Mouse (Mus musculus) erythroblast, embryonic 14.5 days (primary cell): Measurements from ENCODE around the gene Milr1. TPM values are rescaled to one million over a fixed set of nuclear protein-coding genes. Genes with fewer than 3 reads are reported as not detected.

Experiments used
- H3K27me3 ChIP-seq: 2 replicates; pipeline ENCODE4 v1.6.1; 2012; ENCODE audit warnings: inconsistent platforms; ENCODE audit not compliant: control insufficient read depth
- H3K36me3 ChIP-seq: 2 replicates; pipeline ENCODE4 v1.6.1; 2012; ENCODE audit warnings: mild to moderate bottlenecking, inconsistent platforms; ENCODE audit not compliant: control insufficient read depth
- H3K4me1 ChIP-seq: 2 replicates; pipeline ENCODE4 v1.6.1; 2012; ENCODE audit warnings: inconsistent platforms; ENCODE audit not compliant: control insufficient read depth
- H3K4me3 ChIP-seq: replicated peaks from 2 replicates; pipeline ENCODE3; 2012; ENCODE audit warnings: moderate library complexity, mild to moderate bottlenecking, inconsistent platforms
- H3K9me3 ChIP-seq: 2 replicates; pipeline ENCODE4 v1.6.1; 2012; ENCODE audit warnings: low read length, inconsistent platforms, mixed read lengths; ENCODE audit not compliant: control insufficient read depth
- GATA1 ChIP-seq: IDR thresholded peaks from 2 replicates; pipeline ENCODE4 v1.6.1; 2012; ENCODE audit warnings: low read length, inconsistent platforms, mixed read lengths
- TAL1 ChIP-seq: IDR thresholded peaks from 3 replicates; pipeline ENCODE4 v1.6.1; 2012; ENCODE audit warnings: low read length, inconsistent platforms, mixed read lengths
- polyA plus RNA-seq: library from polyadenylated mRNA; stranded (reverse); fragments of >175 nt; gene quantifications from 2 replicates; pipeline ENCODE4 v1.2.3, GENCODE M21; 2012

The Milr1 gene
- polyA plus RNA-seq, 1 experiment, result not detected

DNA sequence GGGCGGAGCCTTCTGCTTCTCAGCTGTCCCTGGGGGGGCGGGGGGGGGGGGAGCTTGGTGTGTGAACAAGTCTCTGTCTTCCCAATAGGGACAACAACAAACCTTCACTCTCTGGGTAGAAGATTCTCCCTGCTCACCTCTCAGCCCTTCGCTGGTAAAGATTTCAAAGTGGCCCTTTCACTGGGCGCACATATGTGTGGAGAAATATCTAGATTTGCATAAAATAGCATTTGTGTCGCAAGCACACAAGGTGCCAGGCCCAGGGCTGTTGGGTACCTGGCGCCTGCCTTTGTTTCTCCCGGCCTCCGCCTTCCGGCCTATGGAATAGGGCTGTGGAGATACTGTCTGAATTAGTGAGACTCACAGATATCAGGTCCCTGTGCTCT, 11.8 kb downstream of the Milr1 start:
- Histone ChIP-seq H3K36me3 (peaks cover 25% of the 10 kb centered on the region), H3K4me3 (no peak overlapping the region), H3K4me1 (peaks cover 3% of the 10 kb centered on the region; the same call in 1 of the 2 replicates), H3K9me3 (peaks cover 4% of the 10 kb centered on the region), H3K27me3 (no peaks in the 10 kb centered on the region)
- TF ChIP-seq GATA1, result no peak
- no peak for TF ChIP-seq TAL1

DNA sequence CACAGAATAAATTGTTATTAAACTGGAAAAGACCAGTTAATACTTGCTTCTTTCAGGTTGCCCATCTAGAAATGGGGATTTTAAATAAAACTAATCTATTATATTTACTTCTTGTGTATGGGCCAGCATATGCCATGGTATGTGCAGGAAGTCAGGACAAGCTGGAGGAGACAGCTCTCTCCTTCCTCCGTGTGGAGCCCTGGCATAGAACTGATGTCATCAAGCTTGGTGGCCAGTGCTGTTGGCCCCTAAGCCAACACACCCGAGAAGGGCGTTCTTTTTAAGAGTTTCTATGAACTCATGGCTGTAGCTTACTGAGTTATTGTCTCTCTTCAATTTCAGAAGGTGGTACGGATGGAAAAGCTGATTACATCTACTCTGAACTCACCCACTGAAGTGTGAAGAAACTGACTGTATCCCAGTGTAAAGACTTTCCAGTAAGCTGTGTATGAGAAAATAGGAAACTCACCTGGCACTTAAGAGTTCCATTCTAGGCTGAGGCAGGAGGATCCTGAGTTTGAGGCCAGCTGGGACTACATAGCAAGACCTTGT, 15.7 kb downstream of the Milr1 start:
- Histone ChIP-seq H3K27me3 (no peaks in the 10 kb centered on the region), H3K9me3 (peaks cover 9% of the 10 kb centered on the region), H3K36me3 (peaks cover 62% of the 10 kb centered on the region), H3K4me1 (peaks cover 5% of the 10 kb centered on the region), H3K4me3 (no peak overlapping the region)
- TF ChIP-seq GATA1 (no peak), TAL1 (no peak)

DNA sequence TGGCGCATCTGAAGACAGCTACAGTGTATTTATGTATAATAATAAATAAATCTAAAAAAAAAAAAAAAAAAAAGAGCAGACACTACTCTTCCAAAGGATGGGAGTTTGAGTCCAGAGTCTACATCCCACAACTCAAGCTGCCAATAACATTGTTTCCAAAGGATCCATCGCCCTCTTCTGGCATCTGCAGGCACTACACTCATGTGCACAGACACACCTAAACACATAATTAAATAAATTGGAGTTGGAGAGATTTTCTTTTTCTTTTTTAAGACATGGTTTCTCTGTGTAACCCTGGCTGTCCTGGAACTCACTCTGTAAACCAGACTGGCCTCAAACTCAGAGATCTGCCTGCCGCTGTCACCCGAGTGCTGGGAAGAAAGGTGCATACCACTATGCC, 16.5 kb downstream of the Milr1 start:
- no peaks in the 10 kb centered on the region for H3K27me3 ChIP-seq
- H3K36me3 ChIP-seq, result peaks cover 69% of the 10 kb centered on the region
- no peak overlapping the region for H3K4me3 ChIP-seq
- H3K4me1 ChIP-seq, result peaks cover 3% of the 10 kb centered on the region
- peaks cover 9% of the 10 kb centered on the region for H3K9me3 ChIP-seq
- TF ChIP-seq TAL1 (no peak), GATA1 (no peak)

DNA sequence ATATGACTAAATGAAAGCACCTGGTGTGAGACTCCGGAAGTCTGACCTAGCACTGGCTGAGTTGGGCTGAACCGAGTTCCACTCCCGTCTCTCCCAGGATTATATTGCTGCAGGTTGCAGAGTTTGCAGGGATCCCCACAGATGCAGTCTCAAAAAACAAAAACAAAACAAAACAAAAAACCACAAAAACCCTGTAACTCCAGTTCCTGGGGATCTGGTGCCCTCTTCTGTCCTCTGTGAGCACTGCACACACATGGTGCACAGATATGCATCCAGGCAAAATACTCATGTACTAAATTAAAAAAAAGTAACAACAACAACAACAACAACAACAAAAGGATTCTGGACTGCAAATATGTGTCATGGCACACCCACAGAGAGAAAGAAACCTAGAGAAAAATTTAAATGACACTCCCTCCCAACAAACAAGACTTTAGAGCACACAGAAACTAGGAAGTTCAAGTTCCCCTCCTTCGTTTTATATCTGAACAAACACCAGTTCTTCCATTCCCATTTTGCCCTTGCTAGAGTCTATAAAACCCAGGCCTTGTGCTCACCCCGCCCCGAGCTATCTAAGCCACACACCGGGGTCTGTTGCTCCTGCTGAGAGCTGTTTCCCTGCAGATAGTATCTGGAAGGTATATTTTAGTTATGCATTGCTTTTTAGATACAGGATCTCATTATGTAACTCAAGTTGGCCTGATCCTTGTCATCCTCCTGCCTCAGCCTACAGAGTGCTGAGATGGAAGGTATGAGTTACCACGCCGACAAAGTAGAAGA, 19.4 kb downstream of the Milr1 start:
- Histone ChIP-seq H3K4me3 (no peak overlapping the region), H3K36me3 (peaks cover 93% of the 10 kb centered on the region), H3K9me3 (peaks cover 9% of the 10 kb centered on the region), H3K27me3 (no peaks in the 10 kb centered on the region), H3K4me1 (peaks cover 2% of the 10 kb centered on the region)
- TF ChIP-seq TAL1 (no peak), GATA1 (no peak)

DNA sequence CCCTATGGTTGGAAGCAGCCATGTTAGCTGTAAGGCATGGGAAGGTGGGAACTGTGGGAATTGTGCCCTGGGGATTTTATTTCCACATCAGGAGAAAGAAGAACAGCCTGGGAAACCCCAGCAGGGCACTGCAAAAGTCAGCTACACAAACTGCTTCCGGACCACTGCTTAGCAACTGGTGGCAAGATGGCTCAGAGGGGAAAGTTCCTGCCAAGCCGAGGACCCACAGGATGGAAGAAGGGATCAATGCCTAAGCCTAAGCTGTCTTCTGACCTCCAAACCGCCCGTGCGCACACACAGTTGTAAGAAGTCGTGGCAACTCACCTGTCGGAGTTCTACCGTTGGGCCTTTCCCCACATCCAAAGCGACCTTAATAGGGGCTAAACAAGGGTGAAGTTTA, 22.0 kb downstream of the Milr1 start:
- peaks cover 3% of the 10 kb centered on the region; the same call in 1 of the 2 replicates for H3K9me3 ChIP-seq
- no peak overlapping the region for H3K4me3 ChIP-seq
- H3K36me3 ChIP-seq, result peaks cover 91% of the 10 kb centered on the region
- TF ChIP-seq TAL1 (no peak), GATA1 (no peak)
- peaks cover 11% of the 10 kb centered on the region for H3K4me1 ChIP-seq
- H3K27me3 ChIP-seq, result no peaks in the 10 kb centered on the region

DNA sequence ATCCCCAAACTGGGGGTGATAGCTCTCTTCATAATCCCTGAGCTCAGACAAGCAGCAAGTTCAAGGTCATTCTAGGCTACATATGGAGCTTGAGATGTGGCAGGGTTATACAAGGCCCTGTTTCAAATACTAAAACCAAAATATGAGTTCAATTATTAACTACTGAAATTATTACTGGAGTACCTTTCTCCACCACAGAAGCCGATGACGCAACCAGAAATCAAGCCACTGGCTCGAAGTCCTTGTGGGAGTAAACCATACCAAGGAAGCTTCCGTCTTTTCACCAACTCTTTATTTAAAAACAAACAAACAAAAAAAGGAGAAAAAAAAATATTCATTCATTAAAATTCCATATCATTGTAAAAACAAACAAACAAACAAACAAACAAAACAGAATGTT, 25.9 kb downstream of the Milr1 start:
- Histone ChIP-seq H3K9me3 (no peaks in the 10 kb centered on the region), H3K36me3 (peaks cover 81% of the 10 kb centered on the region), H3K4me1 (peaks cover 35% of the 10 kb centered on the region), H3K27me3 (no peaks in the 10 kb centered on the region), H3K4me3 (no peak overlapping the region)
- TF ChIP-seq TAL1 (no peak), GATA1 (no peak)

DNA sequence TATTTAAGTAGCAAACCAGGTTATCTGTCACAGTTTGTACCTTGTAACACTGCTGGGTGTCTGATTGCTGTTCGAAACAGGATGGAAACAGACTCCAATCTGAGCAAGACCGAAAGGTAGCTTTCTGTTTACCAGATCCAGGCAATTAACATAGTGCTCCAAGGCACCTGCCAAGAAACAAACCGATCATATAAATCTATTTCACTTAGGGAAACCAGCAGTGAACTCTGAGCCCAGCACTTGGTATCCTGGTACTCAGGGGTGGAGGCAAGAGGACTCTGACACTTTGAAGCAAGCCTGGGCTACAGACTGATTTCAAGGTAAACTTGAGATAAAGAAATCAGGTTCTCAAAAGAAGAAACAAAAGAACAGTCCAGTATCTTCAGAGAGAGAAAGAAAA, 26.4 kb downstream of the Milr1 start:
- H3K4me1 ChIP-seq, result peaks cover 36% of the 10 kb centered on the region
- H3K4me3 ChIP-seq, result no peak overlapping the region
- no peaks in the 10 kb centered on the region for H3K9me3 ChIP-seq
- H3K27me3 ChIP-seq, result no peaks in the 10 kb centered on the region
- TF ChIP-seq TAL1 (no peak), GATA1 (no peak)
- peaks cover 81% of the 10 kb centered on the region for H3K36me3 ChIP-seq

DNA sequence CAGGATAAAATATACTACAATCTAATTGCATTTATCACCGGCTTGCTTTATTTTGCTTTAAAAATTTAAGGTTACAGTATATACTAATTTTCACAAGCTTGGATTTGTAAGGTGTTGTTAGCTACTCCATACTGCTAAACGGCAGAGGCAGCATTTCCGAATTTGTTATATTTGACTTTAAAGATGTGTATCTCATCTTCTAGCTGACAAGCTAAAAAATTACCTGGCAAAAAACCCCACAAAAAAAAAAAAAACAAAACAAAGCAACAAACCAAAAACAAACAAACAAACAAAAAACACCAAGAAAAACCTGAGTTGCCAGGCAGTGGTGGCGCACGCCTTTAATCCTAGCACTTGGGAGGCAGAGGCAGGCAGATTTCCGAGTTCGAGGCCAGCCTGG, 27.1 kb downstream of the Milr1 start:
- H3K4me3 ChIP-seq, result peak overlapping the region; percentile 87
- peaks cover 81% of the 10 kb centered on the region for H3K36me3 ChIP-seq
- H3K4me1 ChIP-seq, result peaks cover 42% of the 10 kb centered on the region
- TF ChIP-seq TAL1 (no peak), GATA1 (no peak)
- H3K9me3 ChIP-seq, result no peaks in the 10 kb centered on the region
- no peaks in the 10 kb centered on the region for H3K27me3 ChIP-seq

DNA sequence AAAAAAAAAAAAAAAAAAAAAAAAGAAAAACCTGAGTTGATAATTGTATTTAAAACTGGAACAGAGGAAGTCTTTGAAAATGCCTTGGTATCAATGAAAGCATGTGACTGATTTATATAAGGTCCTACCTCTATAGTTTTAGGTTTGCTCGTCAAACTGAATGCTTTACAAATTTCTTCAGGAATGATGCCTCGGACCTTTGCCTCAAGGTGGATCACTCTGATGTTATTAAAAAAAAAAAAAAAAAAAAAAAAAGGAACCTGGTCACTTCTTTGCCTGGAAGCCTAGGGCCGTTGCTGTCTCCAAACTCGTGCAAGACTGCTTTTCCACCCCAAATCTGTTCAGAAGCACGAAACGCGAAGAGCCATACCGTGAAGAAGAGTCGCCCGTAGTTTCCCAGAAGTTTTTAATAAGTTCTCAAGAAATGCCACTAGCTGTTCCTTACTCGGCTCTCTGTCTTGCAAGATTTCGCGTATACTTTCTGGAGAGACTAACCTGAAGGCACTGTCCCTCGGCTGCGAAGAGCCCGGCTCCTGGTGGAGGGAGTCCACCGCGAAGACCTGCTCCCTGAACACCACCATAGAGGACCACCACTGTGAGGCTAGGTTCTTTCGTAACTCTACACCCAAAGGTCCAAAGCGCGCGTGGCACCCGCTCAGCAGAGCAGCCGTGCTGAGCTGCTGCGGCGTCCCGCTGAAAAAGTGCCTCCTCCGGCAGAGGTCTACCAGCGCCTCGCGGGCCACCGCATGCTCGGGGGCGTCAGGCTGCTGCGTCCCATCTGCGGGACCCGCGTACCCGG, 27.8 kb downstream of the Milr1 start:
- Histone ChIP-seq H3K36me3 (peaks cover 81% of the 10 kb centered on the region), H3K9me3 (no peaks in the 10 kb centered on the region), H3K4me3 (peak overlapping the region; percentile 87), H3K4me1 (peaks cover 45% of the 10 kb centered on the region), H3K27me3 (no peaks in the 10 kb centered on the region)
- TF ChIP-seq GATA1, result no peak
- TF ChIP-seq TAL1, result no peak
